Mouse (Mus musculus): ENCODE measurements around the gene Tagln. TPM values are rescaled to one million over a fixed set of nuclear protein-coding genes. Genes with fewer than 3 reads are reported as not detected.

Tagln gene
- total and polyA plus RNA-seq, 2 experiments from 2014 or later = 3.5 to 7.7 TPM

DNA sequence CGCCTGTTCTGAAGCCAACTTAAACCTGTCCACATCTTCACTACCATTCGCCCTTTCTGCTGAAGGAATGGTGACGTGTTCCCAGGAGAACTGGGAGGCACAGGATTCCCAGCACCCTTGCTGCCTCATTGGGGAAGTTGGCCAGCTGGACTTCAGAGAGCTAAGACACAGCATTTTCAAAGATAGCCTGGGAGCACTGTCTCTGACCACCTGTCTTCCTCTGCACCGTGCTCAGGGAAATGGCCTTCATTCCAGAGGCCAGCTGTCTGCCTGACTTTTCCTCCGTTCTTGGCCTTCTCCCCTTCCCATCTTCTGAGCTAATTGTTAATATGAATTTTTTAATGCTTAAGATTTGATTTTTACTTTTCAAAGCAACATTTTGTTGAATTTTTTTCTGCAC is 6.6 kb downstream of the Tagln start:
- Histone ChIP-seq H3K4me1 (ENCODE audit: insufficient read depth) (no peaks in the 10 kb centered on the region), H3K27me3 (ENCODE audit: insufficient read depth, low read length) (no peaks in the 10 kb centered on the region), H3K4me2 (ENCODE audit: low read depth) (no peak overlapping the region), H3K36me3 (ENCODE audit: insufficient read depth) (peaks cover 57% of the 10 kb centered on the region), H3K9me3 (ENCODE audit: low read length) (no peaks in the 10 kb centered on the region), H3K9ac (no peak overlapping the region), H3K4me3 (ENCODE audit: low read depth, low read length) (no peak overlapping the region), H3K27ac (ENCODE audit: low read depth, low read length) (no peak overlapping the region)
- no peak for DNase-seq
- no peak for TF ChIP-seq CTCF (IDR thresholded peaks at IDR 0.05; ENCODE audit: low read depth)
- ATAC-seq = no peak
- 88% methylated on average over 5 of the region's 5 CpGs for WGBS

GRCm38 (mm10) chr9:45919895-45920294 is 16.0 kb downstream of the Tagln start:
- ATAC-seq (no peak), DNase-seq (no peak)
- H3K4me3 ChIP-seq (ENCODE audit: low read depth, low read length) = no peak overlapping the region
- H3K36me3 ChIP-seq (ENCODE audit: insufficient read depth) = peaks cover 82% of the 10 kb centered on the region
- no peak for TF ChIP-seq CTCF (IDR thresholded peaks at IDR 0.05; ENCODE audit: low read depth)
- no peaks in the 10 kb centered on the region for H3K4me1 ChIP-seq (ENCODE audit: insufficient read depth)
- H3K27ac ChIP-seq (ENCODE audit: low read depth, low read length) = no peak overlapping the region
- H3K27me3 ChIP-seq (ENCODE audit: insufficient read depth, low read length) = no peaks in the 10 kb centered on the region
- H3K9ac ChIP-seq = no peak overlapping the region
- H3K4me2 ChIP-seq (ENCODE audit: low read depth) = no peak overlapping the region
- H3K9me3 ChIP-seq (ENCODE audit: low read length) = no peaks in the 10 kb centered on the region
- 58% methylated on average over 1 of the region's 1 CpGs for WGBS

DNA sequence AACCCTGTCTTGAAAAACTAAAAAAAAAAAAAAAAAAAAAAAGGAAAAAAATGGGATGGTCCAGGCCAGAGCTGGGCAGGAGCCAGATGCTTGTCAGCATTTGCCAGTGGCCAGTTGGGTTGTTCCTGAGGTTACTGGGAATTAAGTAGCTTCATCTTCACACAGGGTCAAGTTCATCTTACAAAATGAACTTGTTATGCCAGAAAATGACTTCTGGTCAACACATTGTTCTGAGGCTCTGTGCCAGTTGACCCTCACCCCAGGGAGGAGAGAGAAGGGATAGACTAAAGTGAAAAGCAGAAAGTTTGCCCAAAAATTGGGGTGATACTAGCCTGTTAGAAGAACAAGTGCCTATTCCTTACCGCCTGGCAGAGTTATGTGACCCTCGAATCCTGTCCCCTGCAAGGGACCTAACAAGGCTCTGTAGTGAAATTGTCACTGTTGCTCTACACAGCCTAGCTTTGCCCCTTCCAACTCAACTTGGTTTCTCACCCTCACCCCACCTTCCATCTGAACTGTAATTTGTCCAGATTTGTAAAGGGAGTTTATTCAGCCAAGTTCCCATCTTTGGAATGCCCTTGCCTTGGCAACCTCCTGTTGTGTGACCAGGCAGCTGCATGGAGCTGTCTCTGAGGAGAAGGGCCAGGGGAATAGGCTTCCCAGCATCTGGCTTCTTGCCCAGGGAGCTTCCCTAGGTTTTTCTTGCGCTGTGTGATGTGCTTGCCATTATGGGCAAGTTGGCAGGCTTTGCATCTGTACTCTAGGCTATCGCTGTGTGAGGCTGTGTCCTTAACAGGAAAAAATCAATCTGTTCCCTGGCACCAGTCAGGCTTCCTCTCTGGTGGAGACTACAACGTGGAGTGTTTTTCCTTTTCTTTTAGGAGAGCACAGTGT is 18.6 kb downstream of the Tagln start:
- H3K9me3 ChIP-seq (ENCODE audit: low read length) = no peaks in the 10 kb centered on the region
- no peak overlapping the region for H3K4me3 ChIP-seq (ENCODE audit: low read depth, low read length)
- 51% methylated on average over 5 of the region's 5 CpGs for WGBS
- no peak for TF ChIP-seq CTCF (IDR thresholded peaks at IDR 0.05; ENCODE audit: low read depth)
- no peaks in the 10 kb centered on the region for H3K4me1 ChIP-seq (ENCODE audit: insufficient read depth)
- H3K4me2 ChIP-seq (ENCODE audit: low read depth) = no peak overlapping the region
- peak overlapping the region; percentile 21; the same call in 1 of the 2 replicates for H3K27ac ChIP-seq (ENCODE audit: low read depth, low read length)
- H3K36me3 ChIP-seq (ENCODE audit: insufficient read depth) = peaks cover 90% of the 10 kb centered on the region
- H3K27me3 ChIP-seq (ENCODE audit: insufficient read depth, low read length) = no peaks in the 10 kb centered on the region
- no peak overlapping the region for H3K9ac ChIP-seq
- ATAC-seq = peak; percentile 87
- peak; percentile 73 for DNase-seq

DNA sequence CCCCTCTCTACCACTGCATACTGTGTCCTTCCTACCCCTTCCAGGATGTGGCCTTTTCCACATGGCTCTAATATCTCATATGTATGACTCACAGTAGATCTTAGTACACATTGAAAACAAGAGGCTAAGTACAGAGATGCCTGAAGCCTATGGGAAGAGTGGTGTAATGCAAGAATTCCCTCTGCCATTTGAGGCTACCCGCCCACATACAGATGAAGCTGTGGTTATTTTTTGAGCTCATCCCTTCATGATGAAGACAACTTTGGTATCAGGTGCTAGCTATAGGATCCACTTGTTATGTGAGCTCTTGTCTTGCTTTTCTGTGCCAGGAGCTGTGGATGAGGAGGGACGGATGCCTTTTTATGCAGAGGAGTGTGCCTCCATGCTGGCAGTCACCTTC is 20.2 kb downstream of the Tagln start:
- Histone ChIP-seq H3K27ac (ENCODE audit: low read depth, low read length) (no peak overlapping the region), H3K9me3 (ENCODE audit: low read length) (no peaks in the 10 kb centered on the region), H3K27me3 (ENCODE audit: insufficient read depth, low read length) (no peaks in the 10 kb centered on the region), H3K4me3 (ENCODE audit: low read depth, low read length) (no peak overlapping the region), H3K4me1 (ENCODE audit: insufficient read depth) (no peaks in the 10 kb centered on the region), H3K4me2 (ENCODE audit: low read depth) (no peak overlapping the region), H3K36me3 (ENCODE audit: insufficient read depth) (peaks cover 91% of the 10 kb centered on the region), H3K9ac (no peak overlapping the region)
- WGBS = 85% methylated on average over 2 of the region's 2 CpGs
- ATAC-seq (no peak), DNase-seq (no peak)
- no peak for TF ChIP-seq CTCF (IDR thresholded peaks at IDR 0.05; ENCODE audit: low read depth)

GRCm38 (mm10) chr9:45911673-45912072 is 24.2 kb downstream of the Tagln start:
- DNase-seq (peak; percentile 29), ATAC-seq (no peak)
- Histone ChIP-seq H3K9ac (no peak overlapping the region), H3K36me3 (ENCODE audit: insufficient read depth) (peaks cover 72% of the 10 kb centered on the region), H3K27ac (ENCODE audit: low read depth, low read length) (no peak overlapping the region), H3K4me3 (ENCODE audit: low read depth, low read length) (no peak overlapping the region), H3K9me3 (ENCODE audit: low read length) (no peaks in the 10 kb centered on the region), H3K4me1 (ENCODE audit: insufficient read depth) (no peaks in the 10 kb centered on the region; the same call in 1 of the 2 replicates), H3K4me2 (ENCODE audit: low read depth) (no peak overlapping the region), H3K27me3 (ENCODE audit: insufficient read depth, low read length) (no peaks in the 10 kb centered on the region)
- 87% methylated on average over 1 of the region's 1 CpGs for WGBS
- peak; percentile 65 for TF ChIP-seq CTCF (IDR thresholded peaks at IDR 0.05; ENCODE audit: low read depth)

- no peak overlapping the region for H3K27ac ChIP-seq (ENCODE audit: low read depth, low read length)
- peaks cover 66% of the 10 kb centered on the region for H3K36me3 ChIP-seq (ENCODE audit: insufficient read depth)
- no peaks in the 10 kb centered on the region for H3K9me3 ChIP-seq (ENCODE audit: low read length)
- TF ChIP-seq CTCF (IDR thresholded peaks at IDR 0.05; ENCODE audit: low read depth) = no peak
- no peak overlapping the region for H3K4me2 ChIP-seq (ENCODE audit: low read depth)
- DNase-seq (no peak), ATAC-seq (no peak)
- no peak overlapping the region for H3K9ac ChIP-seq
- H3K4me3 ChIP-seq (ENCODE audit: low read depth, low read length) = no peak overlapping the region
- H3K4me1 ChIP-seq (ENCODE audit: insufficient read depth) = no peaks in the 10 kb centered on the region; the same call in 1 of the 2 replicates
- H3K27me3 ChIP-seq (ENCODE audit: insufficient read depth, low read length) = no peaks in the 10 kb centered on the region
- 91% methylated on average over 3 of the region's 3 CpGs for WGBS
Observed at GRCm38 (mm10) chr9:45910995-45911394, 24.9 kb downstream of the Tagln start.

DNA sequence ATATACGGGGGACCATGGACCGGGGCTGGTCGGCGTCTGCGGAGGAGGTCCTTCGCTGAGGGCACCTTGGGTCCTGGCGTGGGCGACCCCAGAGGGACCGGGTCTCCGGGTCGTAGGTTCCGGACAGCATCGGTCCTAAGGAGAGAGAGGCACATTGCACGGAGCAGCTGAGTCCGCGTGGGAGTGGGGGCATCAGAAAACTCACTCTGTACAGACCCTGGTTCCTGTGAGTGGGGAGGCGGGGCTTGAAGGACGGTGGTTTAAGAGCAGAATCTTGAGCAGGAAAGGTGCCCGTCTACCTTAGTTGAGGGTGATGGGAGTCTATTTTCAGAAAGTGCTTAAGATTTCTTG is 28.8 kb downstream of the Tagln start:
- no peak; the same call in 1 of the 2 replicates for ATAC-seq
- Histone ChIP-seq H3K4me1 (ENCODE audit: insufficient read depth) (peaks cover 9% of the 10 kb centered on the region; the same call in 1 of the 2 replicates), H3K27ac (ENCODE audit: low read depth, low read length) (peak overlapping the region; percentile 95), H3K36me3 (ENCODE audit: insufficient read depth) (peaks cover 39% of the 10 kb centered on the region), H3K9me3 (ENCODE audit: low read length) (no peaks in the 10 kb centered on the region), H3K27me3 (ENCODE audit: insufficient read depth, low read length) (no peaks in the 10 kb centered on the region), H3K4me3 (ENCODE audit: low read depth, low read length) (peak overlapping the region; percentile 99), H3K4me2 (ENCODE audit: low read depth) (peak overlapping the region; percentile 82), H3K9ac (peak overlapping the region; percentile 97)
- no peak for DNase-seq
- 1% methylated on average over 19 of the region's 19 CpGs for WGBS
- no peak for TF ChIP-seq CTCF (IDR thresholded peaks at IDR 0.05; ENCODE audit: low read depth)

Data from forebrain, postnatal 0 days (tissue).